ENCODE assay signal across 25 mouse cellular contexts in genomic region chr10:107040837-107041236, GRCm38 (mm10).
DNase-seq lines count a peak whose midpoint lies in the region; ATAC-seq and TF ChIP-seq lines count a peak whose summit lies in the region.
"Had no signal": no experiment of that assay in that cellular context is flagged by ENCODE, and none has a peak within 500 bp of the region (broad histone marks: within the 10 kb centered on the region; RNA-seq: fewer than 3 reads in every experiment).

No protein-coding gene starts in this region.

- no peaks in the 10 kb centered on the region for H3K27me3 ChIP-seq in heart, embryonic 10.5 days (ENCODE audit: insufficient read depth, poor library complexity, severe bottlenecking)
- no peaks in the 10 kb centered on the region for H3K27me3 ChIP-seq in lung, embryonic 15.5 days
- H3K27me3 ChIP-seq in heart, postnatal 0 days (ENCODE audit: control insufficient read depth, insufficient read depth, low read length) = no peaks in the 10 kb centered on the region
- H3K27me3 ChIP-seq: forebrain, embryonic 13.5 days; liver, embryonic 13.5 days; stomach, embryonic 15.5 days had no signal

- H3K27ac ChIP-seq in heart, embryonic 10.5 days = no peak overlapping the region
- H3K27ac ChIP-seq in lung, embryonic 15.5 days = no peak overlapping the region
- no peak overlapping the region for H3K27ac ChIP-seq in heart, postnatal 0 days (ENCODE audit: low read depth)
- H3K27ac ChIP-seq: forebrain, embryonic 13.5 days; layer of hippocampus, adult 2 months; left cerebral cortex, adult 2 months; limb, embryonic 13.5 days; liver, embryonic 13.5 days; stomach, embryonic 15.5 days had no signal

- no peaks in the 10 kb centered on the region for H3K4me1 ChIP-seq in heart, embryonic 10.5 days
- no peaks in the 10 kb centered on the region for H3K4me1 ChIP-seq in lung, embryonic 15.5 days
- 0 out of 2 replicates have a peak, but pooled peaks cover 10% of the 10 kb centered on the region for H3K4me1 ChIP-seq in heart, postnatal 0 days (ENCODE audit: control insufficient read depth, insufficient read depth)
- H3K4me1 ChIP-seq: forebrain, embryonic 13.5 days; limb, embryonic 13.5 days; liver, embryonic 13.5 days; stomach, embryonic 15.5 days had no signal

- TF ChIP-seq CTCF in heart, postnatal 0 days (IDR thresholded peaks at IDR 0.05; ENCODE audit: low read depth) = no peak

- peak; percentile 91 for TF ChIP-seq EP300 in heart, postnatal 0 days (IDR thresholded peaks at IDR 0.05; ENCODE audit: low read depth)

- H3K9ac ChIP-seq in lung, embryonic 15.5 days = no peak overlapping the region
- H3K9ac ChIP-seq in heart, postnatal 0 days (replicated peaks; ENCODE audit: low read depth, low read length) = no peak overlapping the region
- H3K9ac ChIP-seq: forebrain, embryonic 13.5 days; limb, embryonic 13.5 days; liver, embryonic 13.5 days; stomach, embryonic 15.5 days had no signal

- WGBS in heart, embryonic 10.5 days = 74% methylated on average over 2 of the region's 2 CpGs
- 57% methylated on average over 2 of the region's 2 CpGs for WGBS in lung, embryonic 15.5 days
- WGBS in heart, postnatal 0 days = 33% methylated on average over 2 of the region's 2 CpGs

- intact Hi-C loops in gastrocnemius, postnatal 14 days (cut with DNase I; ENCODE audit: low total_unique reads) = no loop called here

- H3K36me3 ChIP-seq in heart, embryonic 10.5 days = no peaks in the 10 kb centered on the region
- H3K36me3 ChIP-seq in lung, embryonic 15.5 days = no peaks in the 10 kb centered on the region
- no peaks in the 10 kb centered on the region for H3K36me3 ChIP-seq in heart, postnatal 0 days (replicated peaks; ENCODE audit: control insufficient read depth, insufficient read depth, low read length)
- H3K36me3 ChIP-seq: G1E; limb, embryonic 13.5 days; liver, embryonic 13.5 days; stomach, embryonic 15.5 days had no signal

- no peak overlapping the region for H3K4me3 ChIP-seq in heart, embryonic 10.5 days
- H3K4me3 ChIP-seq in lung, embryonic 15.5 days = no peak overlapping the region
- H3K4me3 ChIP-seq in heart, postnatal 0 days (ENCODE audit: low read depth, low read length) = no peak overlapping the region
- H3K4me3 ChIP-seq: forebrain, embryonic 13.5 days; layer of hippocampus, adult 2 months; left cerebral cortex, adult 2 months; limb, embryonic 13.5 days; liver, embryonic 13.5 days; stomach, embryonic 15.5 days had no signal

- H3K4me2 ChIP-seq in lung, embryonic 15.5 days = no peak overlapping the region
- no peak overlapping the region for H3K4me2 ChIP-seq in heart, postnatal 0 days (ENCODE audit: low read depth, low read length)
- H3K4me2 ChIP-seq: forebrain, embryonic 13.5 days; limb, embryonic 13.5 days; liver, embryonic 13.5 days; midbrain, embryonic 11.5 days; stomach, embryonic 15.5 days had no signal

- H3K9me3 ChIP-seq in heart, embryonic 10.5 days = no peaks in the 10 kb centered on the region
- no peaks in the 10 kb centered on the region for H3K9me3 ChIP-seq in lung, embryonic 15.5 days
- no peaks in the 10 kb centered on the region for H3K9me3 ChIP-seq in heart, postnatal 0 days (replicated peaks; ENCODE audit: control insufficient read depth, low read length)
- H3K9me3 ChIP-seq: forebrain, embryonic 13.5 days; limb, embryonic 13.5 days; liver, embryonic 13.5 days; stomach, embryonic 15.5 days had no signal

- ATAC-seq in lung, embryonic 15.5 days (ENCODE audit: borderline replicate concordance, extremely low read depth, low FRiP score, low TSS enrichment) = peak; percentile 57; the same call in 1 of the 2 replicates
- peak; percentile 83 for ATAC-seq in heart, postnatal 0 days (ENCODE audit: insufficient read depth, low read depth)
- ATAC-seq: forebrain, embryonic 13.5 days; hindbrain, embryonic 16.5 days; midbrain, embryonic 16.5 days had no signal

- DNase-seq in heart, adult 18-20 months = peak; percentile 37 to 55
- no peak for DNase-seq in heart, embryonic 10.5 days (ENCODE audit: low spot score)
- no peak for DNase-seq in lung, postnatal 25 days (ENCODE audit: low spot score)
- peak; percentile 79 for DNase-seq in heart, postnatal 0 days (ENCODE audit: low spot score)
- no peak for DNase-seq in kidney, adult 11 months
- no peak for DNase-seq in gastrocnemius, postnatal 14 days
- DNase-seq: adrenal gland, adult 8-10 months; cerebellum, adult 2 months; cerebellum, postnatal 25 days; gastrocnemius, postnatal 10 days; kidney, adult 2 months; kidney, postnatal 36 days; liver, embryonic 13.5 days; lung, adult 18-20 months; right cerebral cortex, postnatal 25 days had no signal

Comparison
In these comparisons a context has a peak if more than half of its experiments do, and no peak if none do; other contexts are left out.
1. DNase-seq: peak in heart, adult 18-20 months (2 of 2) and heart, postnatal 0 days (single experiment); none in heart, embryonic 10.5 days (single experiment), lung, postnatal 25 days (single experiment), kidney, adult 11 months (single experiment) and gastrocnemius, postnatal 14 days (single experiment).